In genomic region chr13:54574854-54575481, GRCm38 (mm10) we compare ENCODE assay signal across 8 mouse cellular contexts. TPM values are rescaled to one million over a fixed set of nuclear protein-coding genes. Genes with fewer than 3 reads are reported as not detected.
DNase-seq lines count a peak whose midpoint lies in the region; ATAC-seq lines count a peak whose summit lies in the region.

Arl10 (plus strand) TSS chr13:54575015.

- peaks cover 29% of the 10 kb centered on the region for H3K36me3 ChIP-seq in hindbrain, embryonic 14.5 days (replicated peaks; ENCODE audit: control insufficient read depth, insufficient read depth)

- peak; percentile 92 for ATAC-seq in hindbrain, embryonic 14.5 days (ENCODE audit: low FRiP score)
- ATAC-seq in megakaryocyte, adult 5-6 weeks (ENCODE audit: poor library complexity, severe bottlenecking), result peak; percentile 72

- DNase-seq in R1 (ENCODE audit: low read depth, low spot score), result peak; percentile 77
- DNase-seq in cerebellum, postnatal 14 days, result peak; percentile 80 to 85
- peak; percentile 63 for DNase-seq in gastrocnemius, adult 18-20 months (ENCODE audit: low spot score)
- peak; percentile 77 for DNase-seq in hindbrain, embryonic 14.5 days (ENCODE audit: low spot score)
- DNase-seq in left cerebral cortex, adult 8-10 months (ENCODE audit: low spot score in 2 of 2), result peak; percentile 52 to 65
- peak; percentile 70 to 82 for DNase-seq in right cerebral cortex, adult 2 months (ENCODE audit: low spot score in 2 of 2)
- DNase-seq in urinary bladder, postnatal 25 days (ENCODE audit: low spot score), result peak; percentile 72

- H3K27me3 ChIP-seq in hindbrain, embryonic 14.5 days (ENCODE audit: control insufficient read depth, insufficient read depth, low read length), result no peaks in the 10 kb centered on the region

- peak within 1 kb of the TSS; percentile 75; the same call in 1 of the 2 replicates for H3K27ac ChIP-seq in hindbrain, embryonic 14.5 days

- peak within 1 kb of the TSS; percentile 75 for H3K4me2 ChIP-seq in hindbrain, embryonic 14.5 days (replicated peaks)

- under 1% methylated on average over 55 of the region's 55 CpGs for WGBS in hindbrain, embryonic 14.5 days

- no peaks in the 10 kb centered on the region for H3K9me3 ChIP-seq in hindbrain, embryonic 14.5 days (ENCODE audit: control insufficient read depth, low read length)

- peak within 1 kb of the TSS; percentile 88 for H3K4me3 ChIP-seq in hindbrain, embryonic 14.5 days (replicated peaks; ENCODE audit: low read length)

- H3K9ac ChIP-seq in hindbrain, embryonic 14.5 days, result peak within 1 kb of the TSS; percentile 95

- peaks cover 18% of the 10 kb centered on the region for H3K4me1 ChIP-seq in hindbrain, embryonic 14.5 days (replicated peaks; ENCODE audit: control insufficient read depth, insufficient read depth, low read length)

RNA-seq across cellular contexts. Expression of gene Arl10, which starts in this region (rescaled TPM):
- total RNA-seq in gastrocnemius, adult 18-20 months (2021), result 1 to 10 TPM; 2.6 TPM
- 83.0 and 88.8 TPM in 2 replicates for polyA plus RNA-seq in hindbrain, embryonic 14.5 days (2014; fragmentation: Nextera tagmentation; extraction: Ambion mirVana)
- total RNA-seq in left cerebral cortex, adult 8-10 months (2022), result 10 to 100 TPM; 21.7 to 37.2 (median 27.8) TPM
- total RNA-seq in megakaryocyte, adult 5-6 weeks (2015), result 20.4 and 22.4 TPM in 2 replicates
- 22.9 and 23.3 TPM in 2 replicates for total RNA-seq in megakaryocyte, adult 5-6 weeks (2017)

Comparison
In these comparisons a context has a peak if more than half of its experiments do, and no peak if none do; other contexts are left out.
1. Peak in every context shown above with its lines: DNase-seq, ATAC-seq, H3K4me3 ChIP-seq and H3K27ac ChIP-seq.
2. RNA of gene Arl10 (total RNA-seq): 21.7 to 37.2 TPM in left cerebral cortex, adult 8-10 months and 20.4 to 23.3 TPM in megakaryocyte, adult 5-6 weeks; 2.6 TPM in gastrocnemius, adult 18-20 months; every median in the first group is over 4 times any median in the second.